8 mouse cellular contexts compared by ENCODE assay signal in genomic region chr1:173398323-173398970, GRCm38 (mm10). TPM values are rescaled to one million over a fixed set of nuclear protein-coding genes. Genes with fewer than 3 reads are reported as not detected.
A peak's percentile ranks its signal among the peaks of the same experiment; 100 is the strongest.
DNase-seq lines count a peak whose midpoint lies in the region; ATAC-seq and TF ChIP-seq lines count a peak whose summit lies in the region.

No protein-coding gene starts in this region.

- no peak overlapping the region for H3K4me3 ChIP-seq in cortical plate, adult 2 months (ENCODE audit: insufficient read depth, low read length)
- no peak overlapping the region for H3K4me3 ChIP-seq in heart, postnatal 0 days (ENCODE audit: low read depth, low read length)
- H3K4me3 ChIP-seq in layer of hippocampus, adult 2 months: no peak overlapping the region

- no peaks in the 10 kb centered on the region for H3K36me3 ChIP-seq in heart, postnatal 0 days (replicated peaks; ENCODE audit: control insufficient read depth, insufficient read depth, low read length)

- peak; percentile 82 for ATAC-seq in CD4-positive, CD25-positive, alpha-beta regulatory T cell, adult 4 months
- no peak for ATAC-seq in heart, postnatal 0 days (ENCODE audit: insufficient read depth, low read depth)
- ATAC-seq in neutrophil, adult 5-6 weeks (ENCODE audit: extremely low read depth, insufficient number of reproducible peaks, low FRiP score, poor library complexity, severe bottlenecking): peak; percentile 95

- H3K27me3 ChIP-seq in heart, postnatal 0 days (ENCODE audit: control insufficient read depth, insufficient read depth, low read length): no peaks in the 10 kb centered on the region

- DNase-seq in ZHBTc4 (ENCODE audit: low read depth, low spot score): peak; percentile 63
- peak; percentile 49 for DNase-seq in heart, postnatal 0 days (ENCODE audit: low spot score)
- peak; percentile 50 to 80 for DNase-seq in layer of hippocampus, adult 2 months (ENCODE audit: low spot score in 2 of 2)
- DNase-seq in lung, adult 18-20 months: peak; percentile 19 to 34
- DNase-seq in thymus, postnatal 4 days: peak; percentile 85

- no peaks in the 10 kb centered on the region for H3K9me3 ChIP-seq in heart, postnatal 0 days (replicated peaks; ENCODE audit: control insufficient read depth, low read length)

- WGBS in heart, postnatal 0 days: 14% methylated on average over 3 of the region's 3 CpGs

- H3K4me2 ChIP-seq in heart, postnatal 0 days (ENCODE audit: low read depth, low read length): no peak overlapping the region

- H3K9ac ChIP-seq in heart, postnatal 0 days (replicated peaks; ENCODE audit: low read depth, low read length): no peak overlapping the region

- H3K4me1 ChIP-seq in cortical plate, adult 2 months (ENCODE audit: control insufficient read depth, insufficient read depth, low read length): no peaks in the 10 kb centered on the region
- H3K4me1 ChIP-seq in heart, postnatal 0 days (ENCODE audit: control insufficient read depth, insufficient read depth): no peaks in the 10 kb centered on the region

- TF ChIP-seq EP300 in heart, postnatal 0 days (IDR thresholded peaks at IDR 0.05; ENCODE audit: low read depth): no peak

- TF ChIP-seq POLR2A in cortical plate, adult 2 months (IDR thresholded peaks at IDR 0.05; ENCODE audit: extremely low read depth, insufficient read depth, low read length): no peak

- no peak overlapping the region for H3K27ac ChIP-seq in cortical plate, adult 2 months (ENCODE audit: insufficient read depth, low read length)
- H3K27ac ChIP-seq in heart, postnatal 0 days (ENCODE audit: low read depth): no peak overlapping the region
- H3K27ac ChIP-seq in layer of hippocampus, adult 2 months: no peak overlapping the region

- peak; percentile 63; the same call in 1 of the 2 replicates for TF ChIP-seq CTCF in cortical plate, adult 2 months (IDR thresholded peaks at IDR 0.05; ENCODE audit: extremely low read depth, insufficient read depth, low read length)
- TF ChIP-seq CTCF in heart, postnatal 0 days (IDR thresholded peaks at IDR 0.05; ENCODE audit: low read depth): peak; percentile 70
- peak; percentile 83 for TF ChIP-seq CTCF in layer of hippocampus, adult 2 months (conservative IDR thresholded peaks at IDR 0.05)

RNA-seq across cellular contexts. Expression of gene Cadm3, which starts 31.0 kb away (rescaled TPM):
- not detected for polyA plus RNA-seq in CD4-positive, CD25-positive, alpha-beta regulatory T cell, adult 4 months (2017; shearing (Covaris generic))
- 404 and 407 TPM in 2 replicates for polyA plus RNA-seq in cortical plate, adult 2 months (2012; rRNA removed)
- 0.35 and 1.1 TPM in 2 replicates for total RNA-seq in heart, postnatal 0 days (2014; rRNA removed; ENCODE audit: low replicate concordance)
- 0.10 and 0.29 TPM in 2 replicates for polyA plus RNA-seq in heart, postnatal 0 days (2015; fragmentation: Nextera tagmentation; extraction: Ambion mirVana)
- 100 to 1,000 TPM; 394 to 402 TPM for total RNA-seq in layer of hippocampus, adult 2 months (2021)
- total RNA-seq in neutrophil, adult 5-6 weeks (2017): 0.37 TPM in 1 of 2 replicates, not detected in the other

RNA-seq across cellular contexts. Expression of gene Aim2, which starts 47.8 kb away (rescaled TPM):
- 10 to 100 TPM; 44.7 to 78.2 TPM for polyA plus RNA-seq in CD4-positive, CD25-positive, alpha-beta regulatory T cell, adult 4 months (2017; shearing (Covaris generic))
- 3.4 and 3.6 TPM in 2 replicates for polyA plus RNA-seq in cortical plate, adult 2 months (2012; rRNA removed)
- total RNA-seq in heart, postnatal 0 days (2014; rRNA removed; ENCODE audit: low replicate concordance): 0.19 and 0.54 TPM in 2 replicates
- 1.3 and 1.7 TPM in 2 replicates for polyA plus RNA-seq in heart, postnatal 0 days (2015; fragmentation: Nextera tagmentation; extraction: Ambion mirVana)
- 1 to 10 TPM; 2.0 to 3.7 TPM for total RNA-seq in layer of hippocampus, adult 2 months (2021)
- total RNA-seq in neutrophil, adult 5-6 weeks (2017): 207 and 213 TPM in 2 replicates

Comparison
In these comparisons a context has a peak if more than half of its experiments do, and no peak if none do; other contexts are left out.
1. DNase-seq: peak in every context shown above with its lines; median percentile 85 in thymus, postnatal 4 days; 65 in layer of hippocampus, adult 2 months; 63 in ZHBTc4; 49 in heart, postnatal 0 days; 26 in lung, adult 18-20 months.
2. RNA of gene Cadm3, which starts 31.0 kb away (total RNA-seq): 394 to 402 TPM in layer of hippocampus, adult 2 months; 0.35 to 1.1 TPM in heart, postnatal 0 days and 0.37 TPM in neutrophil, adult 5-6 weeks; every median in the first group is over 100 times any median in the second.
3. RNA of gene Aim2, which starts 47.8 kb away (total RNA-seq): 207 to 213 TPM in neutrophil, adult 5-6 weeks; 2.0 to 3.7 TPM in layer of hippocampus, adult 2 months and 0.19 to 0.54 TPM in heart, postnatal 0 days; every median in the first group is over 10 times any median in the second.
4. Peak in every context shown above with its lines, with median percentiles within 50 percentile points of each other: CTCF ChIP-seq.